Mouse (Mus musculus): ENCODE measurements around the gene Hbp1.

The Hbp1 gene

DNA sequence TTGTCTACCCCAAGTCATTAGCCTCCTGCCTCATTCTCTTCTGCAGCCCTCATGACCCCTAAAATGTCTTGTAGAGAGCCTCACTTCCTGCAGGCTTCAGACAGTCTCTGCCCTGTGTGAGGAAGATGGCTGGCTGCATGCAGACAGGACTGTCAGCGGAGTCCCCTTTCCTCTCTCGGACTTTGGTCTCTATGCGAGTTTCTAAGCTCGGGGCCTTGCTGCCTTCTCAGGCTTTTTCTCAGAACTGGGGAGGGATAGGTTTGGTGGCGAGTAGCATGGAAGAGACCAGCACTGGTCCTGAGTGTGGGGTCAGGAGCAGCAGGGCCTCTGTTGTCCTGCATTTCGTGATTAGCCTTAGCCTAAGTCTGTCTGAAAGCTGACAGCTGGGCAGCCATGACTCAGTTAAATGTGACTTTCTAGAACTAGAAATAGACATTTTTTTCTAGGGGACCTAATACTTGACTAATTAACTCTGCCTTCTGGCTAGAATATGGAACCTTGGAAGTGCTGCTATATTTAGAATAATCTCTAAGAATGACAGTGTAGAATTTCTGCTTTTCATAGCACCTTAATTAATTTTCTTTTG, 37.3 kb downstream of the Hbp1 start:
- no peak for DNase-seq (ENCODE audit: extremely low read depth, insufficient read length, low spot score)

DNA sequence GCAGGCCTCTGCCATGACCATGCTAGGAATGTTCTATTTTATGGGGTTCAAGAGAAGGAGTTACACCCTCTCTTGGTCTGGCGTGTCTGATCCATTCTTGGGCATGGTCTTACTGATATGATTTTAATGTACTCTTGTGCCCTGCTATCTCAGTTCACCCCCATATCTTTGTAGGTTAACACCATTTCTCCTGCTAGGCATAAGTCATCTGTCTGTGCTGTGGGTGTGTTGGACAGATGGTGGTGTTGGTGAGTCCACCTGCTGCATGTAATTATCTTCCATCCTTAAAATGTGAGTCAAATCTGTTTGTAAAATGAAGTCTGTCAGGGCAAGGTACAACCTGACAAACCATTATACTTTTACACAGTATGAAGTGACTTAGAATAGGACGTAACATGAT, 42.9 kb downstream of the Hbp1 start:
- no peak for DNase-seq (ENCODE audit: extremely low read depth, insufficient read length, low spot score)

- DNase-seq (ENCODE audit: extremely low read depth, insufficient read length, low spot score): no peak
These were observed 44.4 kb downstream of the Hbp1 start for GRCm38 (mm10) chr12:31905696-31906551.

- DNase-seq (ENCODE audit: extremely low read depth, insufficient read length, low spot score): no peak
These were observed 49.9 kb downstream of the Hbp1 start for GRCm38 (mm10) chr12:31900391-31900914.

DNA sequence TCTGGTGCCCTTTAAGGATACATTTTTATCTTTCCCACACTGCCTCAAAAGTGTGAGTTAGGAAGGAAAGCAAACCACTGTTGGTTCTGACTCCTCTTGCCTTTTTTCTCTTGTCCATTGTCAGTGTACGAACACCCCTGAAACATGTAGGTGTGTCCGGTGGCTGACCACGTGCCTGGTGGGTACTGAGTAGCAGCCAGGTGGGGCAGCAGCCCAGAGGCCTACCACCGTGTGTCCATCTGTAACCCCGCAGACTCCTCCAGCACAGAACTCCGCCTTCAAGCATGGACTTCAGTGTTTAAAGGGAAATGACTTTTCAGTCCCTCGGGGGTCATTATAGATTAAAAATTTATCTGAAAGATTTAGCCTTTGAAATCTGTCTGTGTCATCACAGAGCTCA, 52.9 kb downstream of the Hbp1 start:
- no peak for DNase-seq (ENCODE audit: extremely low read depth, insufficient read length, low spot score)

DNA sequence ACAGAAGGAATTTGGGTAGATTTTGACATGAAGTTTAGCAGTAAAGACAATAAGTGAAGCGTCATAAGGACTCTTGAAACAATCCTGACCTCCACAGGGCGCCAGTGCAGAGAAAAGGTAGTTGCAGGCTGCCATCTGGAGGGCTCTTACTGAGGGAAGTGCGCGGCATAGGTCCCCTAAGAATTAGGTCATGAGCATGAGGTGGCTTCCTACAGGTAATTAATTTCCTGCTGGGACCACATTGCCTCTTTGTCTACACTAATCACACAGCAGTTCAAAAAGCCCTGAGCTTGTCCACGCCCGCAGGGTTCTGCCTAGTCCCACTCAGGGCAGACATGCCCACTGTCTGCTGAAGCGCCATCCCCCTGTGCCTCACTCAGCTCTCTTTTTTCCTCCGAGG, 53.3 kb downstream of the Hbp1 start:
- DNase-seq (ENCODE audit: extremely low read depth, insufficient read length, low spot score): no peak

- no peak for DNase-seq (ENCODE audit: extremely low read depth, insufficient read length, low spot score)
These were observed 54.0 kb downstream of the Hbp1 start for GRCm38 (mm10) chr12:31896295-31896694.

- no peak for DNase-seq (ENCODE audit: extremely low read depth, insufficient read length, low spot score)
These were observed 54.4 kb downstream of the Hbp1 start for GRCm38 (mm10) chr12:31895888-31896287.

DNA sequence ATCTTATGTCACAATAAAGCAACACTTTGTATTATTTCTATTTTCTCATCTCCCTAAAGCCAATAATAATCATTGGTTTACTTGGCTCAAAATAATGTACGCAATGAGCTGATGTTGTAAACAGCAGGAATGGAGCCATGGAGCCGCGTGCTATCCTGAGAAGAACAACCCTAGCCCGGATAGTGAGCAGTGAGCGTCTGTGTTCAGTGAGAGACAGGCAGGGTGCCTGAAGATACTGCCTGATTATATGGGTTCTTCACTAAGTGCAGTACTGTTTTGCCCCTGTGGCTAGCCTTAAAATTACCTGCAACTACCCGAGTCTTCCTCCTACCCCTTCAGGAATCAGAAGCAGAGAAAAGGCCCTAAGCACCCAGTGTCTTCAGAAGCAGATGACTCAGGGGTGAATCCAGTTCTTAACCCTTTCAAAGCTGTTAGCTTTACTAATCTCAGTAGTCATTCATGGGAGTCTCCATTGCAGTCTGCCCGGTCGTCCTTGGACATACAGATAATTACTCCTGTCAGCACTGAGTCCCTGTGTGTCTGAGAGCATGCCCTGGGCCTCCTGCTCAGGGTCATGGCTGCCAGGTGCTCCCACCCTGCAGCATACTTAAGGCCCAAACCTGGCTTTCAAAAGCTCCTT, 55.1 kb downstream of the Hbp1 start:
- no peak for DNase-seq (ENCODE audit: extremely low read depth, insufficient read length, low spot score)

- DNase-seq (ENCODE audit: extremely low read depth, insufficient read length, low spot score): no peak
These were observed 57.6 kb downstream of the Hbp1 start for GRCm38 (mm10) chr12:31892771-31893170.

DNA sequence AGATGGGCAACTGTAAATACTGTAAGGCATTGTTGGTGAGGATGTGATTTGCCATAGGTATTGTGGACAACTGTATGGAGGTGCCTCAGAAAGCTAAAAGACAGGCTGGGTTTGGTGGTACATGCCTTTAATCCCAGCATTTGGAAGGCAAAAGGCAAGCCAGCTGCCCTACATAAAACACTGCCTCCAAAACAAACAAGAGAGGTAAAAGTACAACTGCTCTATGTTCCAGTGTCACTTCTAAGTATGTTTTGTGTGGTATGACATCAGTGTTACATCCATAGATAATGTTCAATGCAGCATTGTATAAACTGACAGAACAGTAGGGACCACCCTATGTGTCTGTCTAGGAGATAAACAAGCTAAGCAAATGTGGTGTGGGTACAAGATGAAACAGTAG, 58.3 kb downstream of the Hbp1 start:
- no peak for DNase-seq (ENCODE audit: extremely low read depth, insufficient read length, low spot score)

GRCm38 (mm10) chr12:31890685-31891084, 59.6 kb downstream of the Hbp1 start:
- no peak for DNase-seq (ENCODE audit: extremely low read depth, insufficient read length, low spot score)

GRCm38 (mm10) chr12:31885844-31886606, 64.3 kb downstream of the Hbp1 start:
- no peak for DNase-seq (ENCODE audit: extremely low read depth, insufficient read length, low spot score)

- no peak for DNase-seq (ENCODE audit: extremely low read depth, insufficient read length, low spot score)
These were observed 65.3 kb downstream of the Hbp1 start for GRCm38 (mm10) chr12:31885084-31885483.

GRCm38 (mm10) chr12:31884365-31884764, 66.0 kb downstream of the Hbp1 start:
- DNase-seq (ENCODE audit: extremely low read depth, insufficient read length, low spot score): no peak

- no peak for DNase-seq (ENCODE audit: extremely low read depth, insufficient read length, low spot score)
These were observed 67.6 kb downstream of the Hbp1 start for GRCm38 (mm10) chr12:31882736-31883135.

GRCm38 (mm10) chr12:31876775-31877174, 73.6 kb downstream of the Hbp1 start:
- no peak for DNase-seq (ENCODE audit: extremely low read depth, insufficient read length, low spot score)
